In the genomic region with DNA sequence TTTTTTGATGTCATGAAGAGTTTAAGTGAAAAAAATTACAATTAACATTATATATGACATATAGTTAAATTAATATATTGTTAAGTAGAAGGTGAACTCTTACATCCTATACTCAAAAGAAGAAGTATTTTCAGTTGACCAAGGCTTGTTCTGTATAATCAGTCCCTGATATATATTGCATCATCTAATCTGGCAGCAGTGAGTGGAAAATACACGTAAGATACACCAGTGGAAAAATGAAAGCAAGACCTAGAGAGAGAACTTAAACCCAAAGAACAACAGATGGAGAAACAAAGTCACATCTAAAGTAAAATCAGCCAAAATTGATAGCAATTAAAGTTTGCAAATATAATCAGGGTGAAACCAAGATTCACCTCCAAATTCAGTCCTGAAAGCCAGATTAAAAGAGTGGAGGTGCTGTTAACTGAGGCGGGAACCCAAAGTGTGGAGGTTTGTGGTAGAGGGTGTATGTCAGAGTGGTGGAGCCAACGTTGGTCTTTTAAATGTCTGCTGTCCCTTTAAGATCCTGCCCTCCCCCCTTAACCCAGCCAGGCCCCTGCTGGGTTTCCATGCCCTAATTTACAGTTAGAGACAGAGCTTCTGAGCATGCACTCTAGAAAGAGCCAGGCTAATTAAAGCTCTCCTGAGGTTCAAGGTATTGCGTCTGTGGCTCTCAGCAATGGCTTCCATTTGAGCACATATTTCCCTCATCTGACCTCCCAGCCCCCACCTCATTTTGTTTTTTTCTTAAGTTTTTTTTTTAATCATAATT, we compare ENCODE assay signal across 12 mouse cellular contexts. TPM values are rescaled to one million over a fixed set of nuclear protein-coding genes. Genes with fewer than 3 reads are reported as not detected.
DNase-seq lines count a peak whose midpoint lies in the region; ATAC-seq lines count a peak whose summit lies in the region.
"Had no signal": no experiment of that assay in that cellular context is flagged by ENCODE, and none has a peak within 500 bp of the region (broad histone marks: within the 10 kb centered on the region; RNA-seq: fewer than 3 reads in every experiment).

No protein-coding gene starts in this region.

- DNase-seq in midbrain, embryonic 11.5 days (ENCODE audit: low spot score, missing footprints), result no peak
- no peak for DNase-seq in midbrain, embryonic 10.5 days (ENCODE audit: low spot score)
- peak; percentile 55 for DNase-seq in cerebellum, adult 9-10 months
- no peak for DNase-seq in lung, postnatal 10 days
- DNase-seq in gastrocnemius, postnatal 4 days (ENCODE audit: low spot score in 2 of 2), result no peak
- DNase-seq: adrenal gland, postnatal 10 days; kidney, adult 9 months had no signal

- H3K9ac ChIP-seq in midbrain, embryonic 11.5 days (ENCODE audit: low read length), result no peak overlapping the region
- H3K9ac ChIP-seq in hindbrain, embryonic 12.5 days, result no peak overlapping the region
- H3K9ac ChIP-seq in neural tube, embryonic 14.5 days (replicated peaks; ENCODE audit: low read depth, low read length), result no peak overlapping the region
- H3K9ac ChIP-seq: embryonic facial prominence, embryonic 13.5 days; lung, embryonic 15.5 days had no signal

- no peak overlapping the region for H3K27ac ChIP-seq in midbrain, embryonic 11.5 days (ENCODE audit: low read depth, low read length)
- no peak overlapping the region for H3K27ac ChIP-seq in midbrain, embryonic 10.5 days (replicated peaks)
- no peak overlapping the region for H3K27ac ChIP-seq in hindbrain, embryonic 12.5 days
- H3K27ac ChIP-seq in neural tube, embryonic 14.5 days (ENCODE audit: low read depth, low read length), result no peak overlapping the region
- H3K27ac ChIP-seq: embryonic facial prominence, embryonic 13.5 days; lung, embryonic 15.5 days had no signal

- 51% methylated on average over 4 of the region's 4 CpGs for WGBS in midbrain, embryonic 11.5 days
- 51% methylated on average over 4 of the region's 4 CpGs for whole genome bisulfite sequencing in midbrain, embryonic 10.5 days
- 40% methylated on average over 4 of the region's 4 CpGs for WGBS in hindbrain, embryonic 12.5 days
- 34% methylated on average over 4 of the region's 4 CpGs for WGBS in neural tube, embryonic 14.5 days

- no peak overlapping the region for H3K4me3 ChIP-seq in midbrain, embryonic 11.5 days (ENCODE audit: low read depth, low read length)
- no peak overlapping the region for H3K4me3 ChIP-seq in midbrain, embryonic 10.5 days
- no peak overlapping the region for H3K4me3 ChIP-seq in hindbrain, embryonic 12.5 days
- no peak overlapping the region for H3K4me3 ChIP-seq in neural tube, embryonic 14.5 days (ENCODE audit: low read depth, low read length)
- H3K4me3 ChIP-seq: embryonic facial prominence, embryonic 13.5 days; lung, embryonic 15.5 days had no signal

- H3K4me1 ChIP-seq in midbrain, embryonic 11.5 days (ENCODE audit: control insufficient read depth, insufficient read depth, low read length), result peaks cover 2% of the 10 kb centered on the region; the same call in 1 of the 2 replicates
- H3K4me1 ChIP-seq in midbrain, embryonic 10.5 days, result peaks cover 19% of the 10 kb centered on the region
- H3K4me1 ChIP-seq in hindbrain, embryonic 12.5 days, result peaks cover 19% of the 10 kb centered on the region
- H3K4me1 ChIP-seq in neural tube, embryonic 14.5 days (ENCODE audit: control insufficient read depth, insufficient read depth, low read length), result peaks cover 6% of the 10 kb centered on the region; the same call in 1 of the 2 replicates

- ATAC-seq in midbrain, embryonic 11.5 days (ENCODE audit: low FRiP score), result peak; percentile 25; the same call in 1 of the 2 replicates
- peak; percentile 65 for ATAC-seq in hindbrain, embryonic 12.5 days (ENCODE audit: low FRiP score)
- 0 out of 2 replicates have a peak, but pooled peaks have one; percentile 25 for ATAC-seq in neural tube, embryonic 14.5 days (ENCODE audit: low read depth)
- ATAC-seq in megakaryocyte, adult 5-6 weeks (ENCODE audit: poor library complexity, severe bottlenecking), result no peak

- no peak overlapping the region for H3K4me2 ChIP-seq in midbrain, embryonic 11.5 days
- no peak overlapping the region for H3K4me2 ChIP-seq in hindbrain, embryonic 12.5 days (replicated peaks)
- no peak overlapping the region for H3K4me2 ChIP-seq in neural tube, embryonic 14.5 days (ENCODE audit: low read depth, low read length)
- H3K4me2 ChIP-seq: embryonic facial prominence, embryonic 13.5 days; lung, embryonic 15.5 days had no signal

- no peaks in the 10 kb centered on the region for H3K9me3 ChIP-seq in midbrain, embryonic 11.5 days (ENCODE audit: control insufficient read depth, low read length)
- H3K9me3 ChIP-seq in midbrain, embryonic 10.5 days (replicated peaks), result no peaks in the 10 kb centered on the region
- H3K9me3 ChIP-seq in hindbrain, embryonic 12.5 days (replicated peaks), result no peaks in the 10 kb centered on the region
- no peaks in the 10 kb centered on the region for H3K9me3 ChIP-seq in neural tube, embryonic 14.5 days (ENCODE audit: control insufficient read depth, low read length)
- H3K9me3 ChIP-seq: embryonic facial prominence, embryonic 13.5 days; lung, embryonic 15.5 days had no signal

- H3K36me3 ChIP-seq in midbrain, embryonic 11.5 days (ENCODE audit: control insufficient read depth, insufficient read depth, low read length), result no peaks in the 10 kb centered on the region
- no peaks in the 10 kb centered on the region for H3K36me3 ChIP-seq in midbrain, embryonic 10.5 days
- H3K36me3 ChIP-seq in hindbrain, embryonic 12.5 days, result no peaks in the 10 kb centered on the region
- H3K36me3 ChIP-seq in neural tube, embryonic 14.5 days (ENCODE audit: control insufficient read depth, insufficient read depth, low read length), result no peaks in the 10 kb centered on the region
- H3K36me3 ChIP-seq: embryonic facial prominence, embryonic 13.5 days; lung, embryonic 15.5 days had no signal

- no peaks in the 10 kb centered on the region for H3K27me3 ChIP-seq in midbrain, embryonic 11.5 days (ENCODE audit: control insufficient read depth, insufficient read depth, low read length)
- peaks cover 9% of the 10 kb centered on the region for H3K27me3 ChIP-seq in midbrain, embryonic 10.5 days (ENCODE audit: low read depth, poor library complexity, severe bottlenecking)
- H3K27me3 ChIP-seq in hindbrain, embryonic 12.5 days, result no peaks in the 10 kb centered on the region
- H3K27me3 ChIP-seq in neural tube, embryonic 14.5 days (ENCODE audit: control insufficient read depth, insufficient read depth, low read length), result no peaks in the 10 kb centered on the region
- H3K27me3 ChIP-seq: embryonic facial prominence, embryonic 13.5 days; lung, embryonic 15.5 days had no signal

RNA-seq across cellular contexts. Expression of a gene that starts 5.0 kb away (rescaled TPM):
- polyA plus RNA-seq in midbrain, embryonic 11.5 days (2014; fragmentation: Nextera tagmentation; extraction: Ambion mirVana), result 4.6 and 5.0 TPM in 2 replicates
- 3.7 and 5.0 TPM in 2 replicates for polyA plus RNA-seq in midbrain, embryonic 10.5 days (2016; fragmentation: Nextera tagmentation; extraction: Ambion mirVana)
- 9.3 and 10.4 TPM in 2 replicates for polyA plus RNA-seq in hindbrain, embryonic 12.5 days (2016; fragmentation: Nextera tagmentation; extraction: Ambion mirVana)
- polyA plus RNA-seq in neural tube, embryonic 14.5 days (2014; fragmentation: Nextera tagmentation; extraction: Ambion mirVana), result 6.1 and 7.0 TPM in 2 replicates
- total RNA-seq in megakaryocyte, adult 5-6 weeks (2015), result 33.2 and 36.1 TPM in 2 replicates
- total RNA-seq in megakaryocyte, adult 5-6 weeks (2017), result 17.2 and 22.8 TPM in 2 replicates
- 1 to 10 TPM; 4.8 to 5.5 TPM for total RNA-seq in gastrocnemius, postnatal 4 days (2021)
